Mouse (Mus musculus) spleen, adult 2 months (tissue): ENCODE measurements around the gene Cnga3. TPM values are rescaled to one million over a fixed set of nuclear protein-coding genes. Genes with fewer than 3 reads are reported as not detected.
A peak's percentile ranks its signal among the peaks of the same experiment; 100 is the strongest.

Experiments used
- DNase-seq, 2 experiments: peaks; one replicate each; pipeline versions ENCODE4 v3.0.0 to v3.0.0-alpha.2; 2012 to 2021; ENCODE audit warnings: low spot score in 2 of 2, low read depth in 1 of 2
- H3K27ac ChIP-seq: fragments of 200-500 bp; 2 replicates; pipeline ENCODE4 v1.5.1; 2012; ENCODE audit warnings: low read length, inconsistent platforms; ENCODE audit not compliant: insufficient read depth
- H3K27me3 ChIP-seq: fragments of 200-500 bp; 2 replicates; pipeline ENCODE4 v1.6.1; 2012; ENCODE audit warnings: mild to moderate bottlenecking, moderate library complexity, low read length, inconsistent platforms; ENCODE audit not compliant: control insufficient read depth, insufficient read depth
- H3K36me3 ChIP-seq: fragments of 200-500 bp; 2 replicates; pipeline ENCODE4 v1.6.1; 2012; ENCODE audit warnings: mild to moderate bottlenecking, low read length, inconsistent platforms; ENCODE audit not compliant: control insufficient read depth, insufficient read depth
- H3K4me1 ChIP-seq: fragments of 200-500 bp; 2 replicates; pipeline ENCODE4 v1.6.1; 2011; ENCODE audit warnings: inconsistent platforms; ENCODE audit not compliant: control insufficient read depth, insufficient read depth, insufficient read length
- H3K4me3 ChIP-seq: fragments of 200-500 bp; 2 replicates; pipeline ENCODE4 v1.5.1; 2011; ENCODE audit warnings: mild to moderate bottlenecking, inconsistent platforms; ENCODE audit not compliant: insufficient read depth, insufficient read length; ENCODE audit errors: extremely low read depth
- CTCF ChIP-seq: fragments of 200-500 bp; IDR thresholded peaks from 2 replicates; pipeline ENCODE4 v1.5.1; 2011; ENCODE audit warnings: mild to moderate bottlenecking, inconsistent platforms; ENCODE audit not compliant: insufficient read depth, insufficient read length, insufficient replicate concordance; ENCODE audit errors: extremely low read depth
- POLR2A ChIP-seq: fragments of 200-500 bp; IDR thresholded peaks from 2 replicates; pipeline ENCODE4 v1.6.1; 2011; ENCODE audit warnings: low read depth, low read length, inconsistent platforms
- WGBS: fragments of 180-500 bp; shearing (Covaris S2); methylation state at CpG from one replicate; pipeline ENCODE4 v1.1.7; 2018; 5-methylcytosine and 5-hydroxymethylcytosine counted together
- polyA plus RNA-seq: library from polyadenylated mRNA; depleted of rRNA; stranded (reverse); fragments of >200 nt; gene quantifications from 2 replicates; pipeline ENCODE4 v1.2.3, GENCODE M21; 2012

Cnga3 gene
- polyA plus RNA-seq, 1 experiment, result 0.18 TPM

DNA sequence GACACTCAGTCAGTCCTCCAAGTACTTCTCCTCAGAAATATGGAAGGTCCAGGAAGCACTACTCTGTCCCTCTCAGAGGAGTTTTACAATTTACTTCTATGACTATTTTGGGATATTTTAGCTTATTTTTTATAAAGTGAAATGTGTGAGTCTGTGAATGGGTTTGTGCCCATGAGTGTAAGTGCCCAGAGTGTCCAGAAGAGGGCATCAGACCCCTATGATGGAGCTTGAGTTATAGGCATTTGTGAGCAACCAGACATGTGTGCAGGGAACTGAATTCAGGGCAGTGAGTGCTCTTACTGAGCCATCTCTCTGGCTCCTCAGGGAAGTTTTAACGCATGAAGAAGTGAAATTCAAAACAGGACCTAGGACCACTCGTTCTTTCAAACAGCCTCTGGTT lies 44.2 kb downstream of the Cnga3 start:
- Histone ChIP-seq H3K27me3 (no peaks in the 10 kb centered on the region), H3K4me1 (peaks cover 3% of the 10 kb centered on the region; the same call in 1 of the 2 replicates), H3K4me3 (no peak overlapping the region), H3K27ac (no peak overlapping the region), H3K36me3 (no peaks in the 10 kb centered on the region)
- WGBS, result 86% methylated on average over 2 of the region's 2 CpGs
- no peak for DNase-seq
- TF ChIP-seq CTCF, result no peak
- no peak for TF ChIP-seq POLR2A

DNA sequence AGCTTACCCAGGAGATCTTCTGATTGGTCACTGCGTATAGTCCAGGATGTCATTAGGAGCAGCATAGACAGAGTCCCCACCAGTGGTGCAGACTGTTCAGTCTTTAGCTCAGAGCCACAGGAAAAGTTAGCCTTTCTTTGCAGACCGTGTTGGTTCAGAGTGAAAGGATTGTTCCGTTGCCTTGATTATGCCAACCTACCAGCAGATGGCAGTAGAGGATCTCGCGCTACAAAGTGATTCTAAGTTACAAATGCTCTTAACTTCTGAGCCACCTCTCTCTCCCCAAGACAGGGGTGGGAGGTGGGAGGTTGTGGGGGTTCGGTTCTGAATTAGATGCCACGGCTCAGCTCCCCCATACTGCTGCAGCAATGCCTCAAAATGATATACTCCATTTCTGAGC lies 58.2 kb downstream of the Cnga3 start:
- Histone ChIP-seq H3K27ac (no peak overlapping the region), H3K4me1 (no peaks in the 10 kb centered on the region), H3K4me3 (no peak overlapping the region), H3K36me3 (no peaks in the 10 kb centered on the region), H3K27me3 (no peaks in the 10 kb centered on the region)
- WGBS, result 6% methylated on average over 7 of the region's 7 CpGs
- DNase-seq, result peak; percentile 49 to 56
- no peak for TF ChIP-seq POLR2A
- peak; percentile 46; the same call in 1 of the 2 replicates for TF ChIP-seq CTCF

DNA sequence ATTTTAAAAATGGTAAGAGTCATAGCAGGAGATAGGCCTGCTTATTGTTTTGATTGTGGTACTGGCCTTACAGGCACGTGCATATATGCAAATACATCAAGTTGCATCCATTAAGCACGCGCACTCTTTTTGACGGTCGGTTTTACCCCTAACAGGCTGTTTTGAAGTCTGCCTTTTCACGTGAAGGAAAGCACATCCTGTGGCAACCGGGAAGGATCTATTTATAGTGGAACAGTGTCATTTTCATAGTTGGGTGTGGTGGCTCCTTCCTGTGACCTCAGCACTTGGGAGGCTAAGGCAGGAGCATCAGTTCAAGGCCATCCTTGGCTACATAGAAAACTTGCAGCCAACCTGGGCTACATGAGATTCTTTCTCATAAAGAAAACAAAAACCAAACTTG lies 72.3 kb downstream of the Cnga3 start:
- Histone ChIP-seq H3K36me3 (no peaks in the 10 kb centered on the region), H3K27me3 (no peaks in the 10 kb centered on the region), H3K27ac (no peak overlapping the region), H3K4me3 (no peak overlapping the region), H3K4me1 (no peaks in the 10 kb centered on the region)
- 54% methylated on average over 7 of the region's 7 CpGs for WGBS
- TF ChIP-seq POLR2A (no peak), CTCF (no peak)
- no peak for DNase-seq

DNA sequence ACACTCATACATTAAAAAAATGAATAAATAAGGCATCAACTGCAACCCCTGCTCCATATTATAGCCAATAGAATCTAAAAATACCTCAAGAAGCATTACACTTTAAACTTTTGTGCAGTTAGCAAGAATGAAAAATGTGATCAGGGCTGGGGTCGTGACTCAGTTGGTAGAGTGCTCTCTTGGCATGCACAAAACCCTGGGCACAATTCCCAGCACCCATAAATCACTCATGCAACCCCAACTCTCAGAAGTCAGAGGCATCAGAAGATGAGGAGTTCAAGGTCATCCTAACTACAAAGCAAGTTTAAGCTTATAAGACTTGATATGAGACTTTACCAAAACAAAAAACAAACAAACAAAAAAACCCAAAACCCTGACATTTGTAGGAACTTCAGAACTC lies 73.5 kb downstream of the Cnga3 start:
- WGBS, result 72% methylated on average over 1 of the region's 1 CpGs
- no peak for TF ChIP-seq POLR2A
- no peak for TF ChIP-seq CTCF
- no peaks in the 10 kb centered on the region for H3K36me3 ChIP-seq
- DNase-seq, result no peak
- no peaks in the 10 kb centered on the region for H3K27me3 ChIP-seq
- no peaks in the 10 kb centered on the region for H3K4me1 ChIP-seq
- no peak overlapping the region for H3K27ac ChIP-seq
- no peak overlapping the region for H3K4me3 ChIP-seq

DNA sequence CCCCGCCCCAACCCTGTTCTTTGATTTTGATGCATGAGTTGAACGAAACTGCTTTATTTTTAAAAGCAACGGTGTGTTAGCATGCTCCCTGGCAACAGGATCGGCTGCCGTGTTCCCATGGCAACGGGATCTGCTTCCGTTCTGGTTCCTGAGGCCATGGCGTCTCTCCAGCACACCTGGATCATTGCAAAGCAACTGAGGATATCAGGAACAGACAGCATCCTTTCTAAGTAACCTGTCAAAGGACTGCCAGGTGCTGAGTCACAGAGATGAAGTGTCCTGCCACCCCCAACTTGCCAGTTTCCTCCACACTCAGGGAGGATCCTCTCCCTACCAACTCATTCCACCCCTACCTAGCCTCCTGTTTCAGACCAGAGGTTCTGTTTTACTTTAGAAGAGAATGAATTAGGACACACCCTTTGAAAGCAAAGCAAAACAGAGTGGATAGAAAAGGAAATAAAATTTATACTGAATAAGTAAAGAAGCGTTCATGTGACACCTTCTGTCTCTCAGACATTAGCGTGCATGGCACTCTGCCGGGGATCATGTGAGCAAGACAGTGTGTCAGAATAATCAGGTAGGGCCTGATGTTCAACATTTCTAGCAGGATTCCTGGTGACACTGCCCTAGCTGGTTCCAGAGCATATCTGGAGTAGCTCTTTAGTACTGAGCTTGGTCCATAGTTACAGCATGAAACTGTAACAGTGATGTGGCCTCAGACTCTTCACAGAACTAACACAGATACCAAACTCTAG lies 74.1 kb downstream of the Cnga3 start:
- DNase-seq, result no peak
- Histone ChIP-seq H3K4me3 (no peak overlapping the region), H3K36me3 (no peaks in the 10 kb centered on the region), H3K4me1 (no peaks in the 10 kb centered on the region), H3K27ac (no peak overlapping the region), H3K27me3 (no peaks in the 10 kb centered on the region)
- WGBS, result 91% methylated on average over 11 of the region's 11 CpGs
- no peak for TF ChIP-seq CTCF

DNA sequence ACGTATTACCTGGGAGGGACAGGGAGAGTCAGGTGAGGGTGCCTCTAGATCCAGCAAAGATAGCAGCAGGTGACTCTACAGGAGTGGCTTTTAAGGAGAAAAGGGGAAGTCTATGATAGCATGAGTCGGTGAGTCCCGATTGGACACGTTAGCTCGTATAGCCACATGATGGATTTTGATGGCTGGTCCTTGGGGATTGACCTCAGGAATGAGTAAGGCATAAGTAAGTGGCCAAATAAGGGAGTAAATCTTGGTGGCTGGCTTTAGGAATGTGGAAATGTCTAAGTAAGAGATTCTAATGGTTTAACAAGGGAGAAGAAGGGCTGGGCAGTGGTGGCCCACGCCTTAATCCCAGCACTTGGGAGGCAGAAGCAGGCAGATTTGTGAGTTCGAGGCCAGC lies 74.7 kb downstream of the Cnga3 start:
- no peaks in the 10 kb centered on the region for H3K27me3 ChIP-seq
- no peak overlapping the region for H3K27ac ChIP-seq
- no peaks in the 10 kb centered on the region for H3K36me3 ChIP-seq
- WGBS, result 71% methylated on average over 7 of the region's 7 CpGs
- no peak for TF ChIP-seq POLR2A
- TF ChIP-seq CTCF, result no peak
- no peak overlapping the region for H3K4me3 ChIP-seq
- no peak for DNase-seq
- no peaks in the 10 kb centered on the region for H3K4me1 ChIP-seq

DNA sequence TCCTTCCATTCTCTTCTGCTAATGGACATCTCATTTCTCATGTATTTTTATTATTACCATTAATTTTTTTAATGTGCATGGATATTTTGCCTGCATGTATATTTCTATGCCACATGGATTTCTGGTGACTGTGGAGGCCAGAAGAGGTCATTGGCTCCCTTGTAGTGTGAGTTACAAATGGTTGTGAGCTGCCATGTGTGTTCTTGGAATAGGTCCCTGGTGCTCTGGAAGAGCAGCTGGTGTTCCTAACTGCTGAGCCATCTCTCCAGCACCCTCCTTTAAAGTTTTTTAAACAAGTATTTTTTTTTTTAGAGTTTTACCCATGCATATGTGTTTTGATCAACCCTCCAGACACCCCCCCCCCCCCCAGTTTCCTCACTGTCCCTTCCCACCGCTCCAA lies 82.2 kb downstream of the Cnga3 start:
- H3K4me3 ChIP-seq, result no peak overlapping the region
- H3K27ac ChIP-seq, result no peak overlapping the region
- peaks cover 9% of the 10 kb centered on the region; the same call in 1 of the 2 replicates for H3K4me1 ChIP-seq
- no peaks in the 10 kb centered on the region for H3K27me3 ChIP-seq
- TF ChIP-seq CTCF (no peak), POLR2A (no peak)
- no peak for DNase-seq
- WGBS, result 79% methylated on average over 1 of the region's 1 CpGs
- H3K36me3 ChIP-seq, result no peaks in the 10 kb centered on the region
